Mouse (Mus musculus): Measurements from ENCODE around the gene Pcx. TPM values are rescaled to one million over a fixed set of nuclear protein-coding genes. Genes with fewer than 3 reads are reported as not detected.

Gene Pcx
- polyA plus RNA-seq, 1 experiment: 286 TPM

DNA sequence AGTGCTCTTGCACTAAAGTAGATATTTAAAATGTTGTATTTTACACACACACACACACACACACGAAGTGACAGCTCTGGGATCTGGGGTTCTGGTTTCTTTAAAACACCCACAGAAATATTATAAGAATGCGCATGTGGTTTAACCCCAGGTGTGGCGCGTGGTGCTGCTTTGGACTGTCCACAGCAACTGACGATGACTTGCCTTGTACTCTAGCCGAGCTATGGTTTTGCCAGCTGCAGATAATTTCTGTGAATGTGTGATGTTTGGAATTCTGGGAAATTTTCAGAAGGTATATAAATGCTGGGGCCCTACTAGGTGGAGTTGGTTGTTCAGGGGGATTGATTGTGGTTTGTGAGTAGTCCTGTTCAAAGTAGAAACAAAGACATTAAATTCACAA is 37.5 kb downstream of the Pcx start:
- 86% methylated on average over 6 of the region's 6 CpGs for WGBS
- H3K27me3 ChIP-seq (replicated peaks; ENCODE audit: control insufficient read depth, insufficient read depth, low read length): no peaks in the 10 kb centered on the region
- H3K27ac ChIP-seq (ENCODE audit: insufficient read depth, low read depth, low read length): no peak overlapping the region; the same call in 1 of the 2 replicates
- H3K36me3 ChIP-seq (ENCODE audit: control insufficient read depth, insufficient read depth, low read length): no peaks in the 10 kb centered on the region
- no peak for DNase-seq
- H3K4me3 ChIP-seq (ENCODE audit: insufficient read depth, low read depth, low read length): no peak overlapping the region
- H3K4me1 ChIP-seq (ENCODE audit: control insufficient read depth, insufficient read depth, low read length): peaks cover 14% of the 10 kb centered on the region
- no peak for TF ChIP-seq CTCF (conservative IDR thresholded peaks at IDR 0.05; ENCODE audit: insufficient read depth, insufficient read length, low read depth, low read length)
- TF ChIP-seq POLR2A (IDR thresholded peaks at IDR 0.05; ENCODE audit: low read depth, low read length): no peak

DNA sequence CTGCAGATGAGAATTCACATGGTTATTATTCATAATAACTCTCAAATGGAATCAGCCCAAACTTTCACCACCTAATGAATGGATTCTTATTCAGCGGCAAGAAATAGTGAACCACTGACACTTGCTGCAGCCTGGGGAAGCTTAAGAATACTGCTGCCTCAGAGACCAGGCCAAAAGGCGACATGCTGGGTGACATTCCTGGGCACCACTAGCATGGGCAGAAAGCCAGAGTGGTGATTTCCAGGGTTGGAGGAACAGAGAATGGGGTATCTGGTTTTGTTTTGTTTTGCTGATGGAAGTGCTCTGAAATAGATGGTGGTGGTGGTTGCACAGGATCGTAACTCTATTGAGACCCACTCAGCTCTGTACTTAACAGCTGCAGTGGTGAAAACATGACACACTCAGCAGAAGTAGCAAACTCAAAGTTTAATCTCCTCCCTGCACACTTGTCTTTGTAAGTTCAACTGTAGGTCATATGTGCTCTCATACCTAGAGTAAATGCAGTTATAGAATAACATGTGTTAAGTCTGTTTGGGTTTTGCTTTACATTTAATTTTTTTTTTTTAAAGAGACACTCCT is 38.1 kb downstream of the Pcx start:
- no peaks in the 10 kb centered on the region for H3K36me3 ChIP-seq (ENCODE audit: control insufficient read depth, insufficient read depth, low read length)
- H3K27ac ChIP-seq (ENCODE audit: insufficient read depth, low read depth, low read length): peak overlapping the region; percentile 56; the same call in 1 of the 2 replicates
- TF ChIP-seq POLR2A (IDR thresholded peaks at IDR 0.05; ENCODE audit: low read depth, low read length) (no peak), CTCF (conservative IDR thresholded peaks at IDR 0.05; ENCODE audit: insufficient read depth, insufficient read length, low read depth, low read length) (no peak)
- WGBS: 47% methylated on average over 3 of the region's 3 CpGs
- DNase-seq: peak; percentile 53
- peaks cover 14% of the 10 kb centered on the region; the same call in 1 of the 2 replicates for H3K4me1 ChIP-seq (ENCODE audit: control insufficient read depth, insufficient read depth, low read length)
- no peak overlapping the region for H3K4me3 ChIP-seq (ENCODE audit: insufficient read depth, low read depth, low read length)
- H3K27me3 ChIP-seq (replicated peaks; ENCODE audit: control insufficient read depth, insufficient read depth, low read length): no peaks in the 10 kb centered on the region

DNA sequence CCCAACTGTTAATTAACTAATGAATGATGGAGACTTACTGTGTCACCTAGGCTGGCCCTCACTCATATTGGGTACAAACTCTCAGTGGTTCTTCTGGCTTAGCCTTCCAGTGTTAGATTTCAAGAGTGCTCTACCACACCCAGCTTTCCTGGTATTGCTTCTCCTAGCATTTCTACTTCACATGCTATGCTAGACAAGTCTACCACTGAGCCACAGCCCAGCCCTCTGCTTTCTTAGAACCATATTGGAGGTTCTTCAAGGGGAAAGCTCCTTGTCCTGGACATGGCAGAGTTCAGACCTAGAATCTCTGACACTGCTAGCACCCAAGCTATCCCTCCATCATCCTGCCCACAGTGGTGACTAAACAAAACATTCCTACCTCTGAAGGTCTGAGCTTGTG is 44.0 kb downstream of the Pcx start:
- Histone ChIP-seq H3K4me3 (ENCODE audit: insufficient read depth, low read depth, low read length) (no peak overlapping the region), H3K27me3 (replicated peaks; ENCODE audit: control insufficient read depth, insufficient read depth, low read length) (no peaks in the 10 kb centered on the region), H3K36me3 (ENCODE audit: control insufficient read depth, insufficient read depth, low read length) (no peaks in the 10 kb centered on the region), H3K4me1 (ENCODE audit: control insufficient read depth, insufficient read depth, low read length) (peaks cover 27% of the 10 kb centered on the region; the same call in 1 of the 2 replicates), H3K27ac (ENCODE audit: insufficient read depth, low read depth, low read length) (peak overlapping the region; percentile 24; the same call in 1 of the 2 replicates)
- no peak for DNase-seq
- TF ChIP-seq CTCF (conservative IDR thresholded peaks at IDR 0.05; ENCODE audit: insufficient read depth, insufficient read length, low read depth, low read length) (no peak), POLR2A (IDR thresholded peaks at IDR 0.05; ENCODE audit: low read depth, low read length) (no peak)

DNA sequence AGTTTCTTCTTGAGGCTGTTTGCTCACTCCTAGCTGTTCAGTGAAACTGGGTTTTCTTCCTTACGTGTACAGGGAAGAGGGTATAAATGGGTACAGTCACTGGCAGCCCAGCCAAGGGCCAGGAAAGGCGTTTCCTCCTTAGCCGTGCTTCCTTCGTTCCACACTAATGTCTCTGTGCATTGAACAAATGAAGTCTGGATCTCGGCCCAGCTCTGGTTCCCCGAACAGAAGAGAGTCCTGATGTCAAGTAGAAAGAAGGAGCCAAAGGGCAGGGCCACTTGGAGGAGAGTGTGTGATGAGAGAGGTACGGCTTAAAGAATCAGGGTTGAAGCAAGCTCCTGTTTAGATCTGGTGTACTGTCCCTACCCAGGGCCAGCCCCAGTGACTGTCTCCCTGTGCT is 44.8 kb downstream of the Pcx start:
- TF ChIP-seq CTCF (conservative IDR thresholded peaks at IDR 0.05; ENCODE audit: insufficient read depth, insufficient read length, low read depth, low read length): no peak
- no peak for TF ChIP-seq POLR2A (IDR thresholded peaks at IDR 0.05; ENCODE audit: low read depth, low read length)
- WGBS: 40% methylated on average over 7 of the region's 7 CpGs
- DNase-seq: peak; percentile 82
- Histone ChIP-seq H3K4me3 (ENCODE audit: insufficient read depth, low read depth, low read length) (no peak overlapping the region), H3K36me3 (ENCODE audit: control insufficient read depth, insufficient read depth, low read length) (no peaks in the 10 kb centered on the region), H3K27me3 (replicated peaks; ENCODE audit: control insufficient read depth, insufficient read depth, low read length) (no peaks in the 10 kb centered on the region), H3K27ac (ENCODE audit: insufficient read depth, low read depth, low read length) (peak overlapping the region; percentile 13; the same call in 1 of the 2 replicates), H3K4me1 (ENCODE audit: control insufficient read depth, insufficient read depth, low read length) (peaks cover 28% of the 10 kb centered on the region; the same call in 1 of the 2 replicates)

DNA sequence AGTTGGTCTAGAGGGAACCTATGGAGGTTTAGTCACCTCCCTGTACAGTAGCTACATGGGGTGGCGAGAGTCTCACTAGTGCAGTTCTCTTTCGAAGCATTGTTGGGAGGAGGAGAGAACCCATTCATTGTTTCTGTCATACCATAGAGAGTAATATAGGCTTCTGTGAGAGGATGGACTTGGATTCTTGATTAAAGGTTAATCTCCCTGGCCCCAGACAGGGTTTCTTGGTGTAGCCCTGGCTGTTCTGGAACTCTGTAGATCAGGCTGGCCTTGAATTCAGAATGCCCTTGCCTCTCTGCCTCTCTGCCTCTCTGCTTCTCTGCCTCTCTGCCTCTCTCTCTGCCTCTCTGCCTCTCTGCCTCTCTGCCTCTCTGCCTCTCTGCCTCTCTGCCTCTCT is 46.5 kb downstream of the Pcx start:
- H3K4me3 ChIP-seq (ENCODE audit: insufficient read depth, low read depth, low read length): no peak overlapping the region
- peak overlapping the region; percentile 90 for H3K27ac ChIP-seq (ENCODE audit: insufficient read depth, low read depth, low read length)
- H3K36me3 ChIP-seq (ENCODE audit: control insufficient read depth, insufficient read depth, low read length): no peaks in the 10 kb centered on the region
- H3K4me1 ChIP-seq (ENCODE audit: control insufficient read depth, insufficient read depth, low read length): peaks cover 34% of the 10 kb centered on the region; the same call in 1 of the 2 replicates
- no peaks in the 10 kb centered on the region for H3K27me3 ChIP-seq (replicated peaks; ENCODE audit: control insufficient read depth, insufficient read depth, low read length)
- TF ChIP-seq POLR2A (IDR thresholded peaks at IDR 0.05; ENCODE audit: low read depth, low read length) (no peak), CTCF (conservative IDR thresholded peaks at IDR 0.05; ENCODE audit: insufficient read depth, insufficient read length, low read depth, low read length) (no peak)
- WGBS: 68% methylated on average over 2 of the region's 2 CpGs
- peak; percentile 77 for DNase-seq

DNA sequence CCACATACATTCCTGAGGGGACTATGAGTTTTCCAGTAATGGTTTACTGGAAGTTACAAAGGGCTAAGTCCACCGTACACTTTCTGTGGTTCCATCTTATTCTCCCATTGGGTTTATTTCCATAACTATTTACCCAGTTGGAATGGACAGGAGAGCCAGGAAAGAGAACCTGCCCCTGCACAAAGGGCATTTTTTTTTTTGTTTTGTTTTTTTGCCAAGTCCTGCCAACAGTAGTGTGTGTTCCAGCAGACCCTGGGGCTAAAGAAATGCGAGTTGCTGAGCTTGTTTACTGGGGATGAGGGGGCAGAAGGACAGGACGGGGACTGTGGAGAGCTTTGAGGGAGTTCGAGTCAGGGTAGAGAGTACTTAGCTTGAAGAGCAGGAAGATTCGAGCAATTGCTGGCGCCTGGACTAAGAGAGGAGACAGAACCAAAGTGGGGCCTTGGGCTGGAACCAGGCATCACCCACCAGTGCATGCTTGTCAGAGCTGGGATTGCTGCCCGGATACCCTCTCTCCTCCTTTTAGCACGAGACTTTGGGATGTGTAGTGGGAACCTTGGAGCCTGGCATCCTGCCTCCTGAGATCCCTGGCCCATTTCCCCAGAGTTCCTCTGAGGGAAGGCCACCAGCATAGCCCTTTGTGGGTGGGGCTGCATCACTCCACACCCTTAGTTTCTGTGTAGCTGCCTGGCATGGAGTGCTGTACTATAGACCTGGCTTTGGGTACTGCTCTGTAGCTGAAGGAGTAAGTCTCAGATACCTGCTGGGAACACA is 47.7 kb downstream of the Pcx start:
- 45% methylated on average over 8 of the region's 8 CpGs for WGBS
- no peak overlapping the region for H3K4me3 ChIP-seq (ENCODE audit: insufficient read depth, low read depth, low read length)
- no peaks in the 10 kb centered on the region for H3K36me3 ChIP-seq (ENCODE audit: control insufficient read depth, insufficient read depth, low read length)
- TF ChIP-seq POLR2A (IDR thresholded peaks at IDR 0.05; ENCODE audit: low read depth, low read length) (no peak), CTCF (conservative IDR thresholded peaks at IDR 0.05; ENCODE audit: insufficient read depth, insufficient read length, low read depth, low read length) (no peak)
- H3K4me1 ChIP-seq (ENCODE audit: control insufficient read depth, insufficient read depth, low read length): peaks cover 34% of the 10 kb centered on the region; the same call in 1 of the 2 replicates
- DNase-seq: peak; percentile 92
- H3K27me3 ChIP-seq (replicated peaks; ENCODE audit: control insufficient read depth, insufficient read depth, low read length): no peaks in the 10 kb centered on the region
- H3K27ac ChIP-seq (ENCODE audit: insufficient read depth, low read depth, low read length): peak overlapping the region; percentile 95

DNA sequence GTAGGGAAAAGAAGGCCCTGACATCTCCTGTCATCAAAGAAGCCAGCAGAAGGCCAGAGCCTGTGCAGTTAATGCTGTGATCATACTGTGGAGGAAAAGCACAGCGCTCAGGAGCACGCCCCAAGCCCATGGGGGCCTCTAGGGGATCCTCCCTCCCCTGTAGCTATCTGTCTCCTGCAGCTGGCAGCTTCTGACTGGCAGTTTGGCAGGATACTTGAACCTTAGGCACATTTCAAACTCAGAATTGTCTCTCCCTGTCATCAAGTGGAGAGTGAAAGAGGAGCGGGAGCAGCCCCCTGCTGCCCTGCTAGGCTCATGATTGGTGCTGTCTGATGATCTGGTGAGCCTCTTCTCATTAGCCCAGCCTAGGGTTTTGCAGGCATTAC is 48.3 kb downstream of the Pcx start:
- H3K27ac ChIP-seq (ENCODE audit: insufficient read depth, low read depth, low read length): peak overlapping the region; percentile 95
- TF ChIP-seq CTCF (conservative IDR thresholded peaks at IDR 0.05; ENCODE audit: insufficient read depth, insufficient read length, low read depth, low read length) (no peak), POLR2A (IDR thresholded peaks at IDR 0.05; ENCODE audit: low read depth, low read length) (no peak)
- 55% methylated on average over 3 of the region's 3 CpGs for WGBS

More for the DNA sequence above, 48.3 kb downstream of the Pcx start:
- Histone ChIP-seq H3K4me1 (ENCODE audit: control insufficient read depth, insufficient read depth, low read length) (peaks cover 34% of the 10 kb centered on the region; the same call in 1 of the 2 replicates), H3K27me3 (replicated peaks; ENCODE audit: control insufficient read depth, insufficient read depth, low read length) (no peaks in the 10 kb centered on the region), H3K4me3 (ENCODE audit: insufficient read depth, low read depth, low read length) (no peak overlapping the region), H3K36me3 (ENCODE audit: control insufficient read depth, insufficient read depth, low read length) (no peaks in the 10 kb centered on the region)
- DNase-seq: no peak

Measured in kidney, adult 2 months (tissue).